Mouse (Mus musculus): Measurements from ENCODE around the gene Gm42957. TPM values are rescaled to one million over a fixed set of nuclear protein-coding genes. Genes with fewer than 3 reads are reported as not detected.

Gm42957 gene
- polyA plus RNA-seq, 1 experiment from 2014 or later: 0.10 TPM

Other genes starting within 250 kb of the Gm42957 start
- gene BC107364, start 183.2 kb upstream of the Gm42957 start, polyA plus RNA-seq (2015; fragmentation: Nextera tagmentation; extraction: Ambion mirVana): not detected in 2 replicates
- 3.3 and 3.5 TPM in 2 replicates for gene Hfe2, start 110.3 kb upstream of the Gm42957 start, polyA plus RNA-seq (2015; fragmentation: Nextera tagmentation; extraction: Ambion mirVana)
- gene Txnip, start 77.5 kb upstream of the Gm42957 start, polyA plus RNA-seq (2015; fragmentation: Nextera tagmentation; extraction: Ambion mirVana): 51.0 and 53.6 TPM in 2 replicates
- 1.0 and 1.9 TPM in 2 replicates for gene Gm16253, start 58.5 kb upstream of the Gm42957 start, polyA plus RNA-seq (2015; fragmentation: Nextera tagmentation; extraction: Ambion mirVana)
- 31.0 and 33.3 TPM in 2 replicates for gene Polr3gl, start 41.3 kb upstream of the Gm42957 start, polyA plus RNA-seq (2015; fragmentation: Nextera tagmentation; extraction: Ambion mirVana)
- gene Ankrd34a, start 38.8 kb upstream of the Gm42957 start, polyA plus RNA-seq (2015; fragmentation: Nextera tagmentation; extraction: Ambion mirVana): 21.5 and 23.9 TPM in 2 replicates
- 5.1 and 5.8 TPM in 2 replicates for gene Lix1l, start 34.3 kb upstream of the Gm42957 start, polyA plus RNA-seq (2015; fragmentation: Nextera tagmentation; extraction: Ambion mirVana)
- gene Rbm8a, start 5.5 kb upstream of the Gm42957 start, polyA plus RNA-seq (2015; fragmentation: Nextera tagmentation; extraction: Ambion mirVana): 110 and 113 TPM in 2 replicates
- 62.4 and 66.2 TPM in 2 replicates for gene Pex11b, start 98 bp upstream of the Gm42957 start, polyA plus RNA-seq (2015; fragmentation: Nextera tagmentation; extraction: Ambion mirVana)
- 0.85 and 1.1 TPM in 2 replicates for gene Itga10, start 10.1 kb downstream of the Gm42957 start, polyA plus RNA-seq (2015; fragmentation: Nextera tagmentation; extraction: Ambion mirVana)
- 2.5 and 2.8 TPM in 2 replicates for gene Ankrd35, start 34.7 kb downstream of the Gm42957 start, polyA plus RNA-seq (2015; fragmentation: Nextera tagmentation; extraction: Ambion mirVana)
- 43.4 and 44.3 TPM in 2 replicates for gene Pias3, start 60.9 kb downstream of the Gm42957 start, polyA plus RNA-seq (2015; fragmentation: Nextera tagmentation; extraction: Ambion mirVana)
- 20.4 and 22.4 TPM in 2 replicates for gene Nudt17, start 73.1 kb downstream of the Gm42957 start, polyA plus RNA-seq (2015; fragmentation: Nextera tagmentation; extraction: Ambion mirVana)
- 31.4 and 33.7 TPM in 2 replicates for gene Polr3c, start 92.2 kb downstream of the Gm42957 start, polyA plus RNA-seq (2015; fragmentation: Nextera tagmentation; extraction: Ambion mirVana)
- gene Rnf115, start 92.2 kb downstream of the Gm42957 start, polyA plus RNA-seq (2015; fragmentation: Nextera tagmentation; extraction: Ambion mirVana): 72.2 and 82.0 TPM in 2 replicates
- gene Pdzk1, start 193.8 kb downstream of the Gm42957 start, polyA plus RNA-seq (2015; fragmentation: Nextera tagmentation; extraction: Ambion mirVana): 0.15 and 0.32 TPM in 2 replicates
- gene Cd160, start 193.9 kb downstream of the Gm42957 start, polyA plus RNA-seq (2015; fragmentation: Nextera tagmentation; extraction: Ambion mirVana): 0.16 and 0.21 TPM in 2 replicates